Mouse (Mus musculus) midbrain, embryonic 10.5 days (tissue): ENCODE measurements around the gene Epsti1. TPM values are rescaled to one million over a fixed set of nuclear protein-coding genes. Genes with fewer than 3 reads are reported as not detected.

ENCODE experiments used
- DNase-seq: peaks from one replicate; pipeline ENCODE4 v3.0.0-alpha.2; 2017; ENCODE audit warnings: low spot score
- H3K27ac ChIP-seq: fragments of 300-500 bp; sonication (generic); replicated peaks from 2 replicates; pipeline ENCODE4 v1.5.1; 2016; ENCODE audit warnings: mild to moderate bottlenecking
- H3K27me3 ChIP-seq: fragments of 300-500 bp; sonication (generic); 2 replicates; pipeline ENCODE4 v1.6.1; 2016; ENCODE audit warnings: low read depth, mild to moderate bottlenecking; ENCODE audit not compliant: poor library complexity, severe bottlenecking
- H3K36me3 ChIP-seq: fragments of 300-500 bp; sonication (generic); 2 replicates; pipeline ENCODE4 v1.6.1; 2016; ENCODE audit warnings: mild to moderate bottlenecking, moderate library complexity
- H3K4me1 ChIP-seq: fragments of 300-500 bp; sonication (generic); 2 replicates; pipeline ENCODE4 v1.6.1; 2016
- H3K4me3 ChIP-seq: fragments of 300-500 bp; sonication (generic); 2 replicates; pipeline ENCODE4 v1.5.1; 2016; ENCODE audit warnings: mild to moderate bottlenecking, moderate library complexity
- H3K9me3 ChIP-seq: fragments of 300-500 bp; sonication (generic); replicated peaks from 2 replicates; pipeline ENCODE4 v1.6.1; 2016; ENCODE audit warnings: mild to moderate bottlenecking
- WGBS: fragments of 180-500 bp; shearing (Covaris S2); methylation state at CpG from one replicate; pipeline ENCODE4 v1.1.7; 2016; 5-methylcytosine and 5-hydroxymethylcytosine counted together
- polyA plus RNA-seq: library from polyadenylated mRNA; unstranded; fragments of >200 nt; fragmentation: Nextera tagmentation; extraction: Ambion mirVana; gene quantifications from 2 replicates; pipeline ENCODE4 v1.2.1, GENCODE M21; 2016

Gene Epsti1
- polyA plus RNA-seq, 1 experiment from 2014 or later, result not detected

- H3K27ac ChIP-seq, result no peak overlapping the region
- WGBS, result 39% methylated on average over 2 of the region's 2 CpGs
- H3K27me3 ChIP-seq, result no peaks in the 10 kb centered on the region
- H3K4me1 ChIP-seq, result no peaks in the 10 kb centered on the region
- DNase-seq, result no peak
- H3K4me3 ChIP-seq, result no peak overlapping the region
- H3K9me3 ChIP-seq, result no peaks in the 10 kb centered on the region
- no peaks in the 10 kb centered on the region for H3K36me3 ChIP-seq
These were observed 139.0 kb downstream of the Epsti1 start for GRCm38 (mm10) chr14:78043079-78043478.

- Histone ChIP-seq H3K4me1 (no peaks in the 10 kb centered on the region), H3K27me3 (no peaks in the 10 kb centered on the region), H3K4me3 (no peak overlapping the region), H3K36me3 (no peaks in the 10 kb centered on the region), H3K27ac (no peak overlapping the region), H3K9me3 (no peaks in the 10 kb centered on the region)
- no peak for DNase-seq
- WGBS, result 94% methylated on average over 3 of the region's 3 CpGs
These were observed 144.2 kb downstream of the Epsti1 start for GRCm38 (mm10) chr14:78048258-78048657.

- H3K4me1 ChIP-seq, result no peaks in the 10 kb centered on the region
- H3K27ac ChIP-seq, result no peak overlapping the region
- no peak overlapping the region for H3K4me3 ChIP-seq
- no peaks in the 10 kb centered on the region for H3K27me3 ChIP-seq
- 92% methylated on average over 4 of the region's 4 CpGs for WGBS
- DNase-seq, result no peak
- no peaks in the 10 kb centered on the region for H3K9me3 ChIP-seq
- H3K36me3 ChIP-seq, result no peaks in the 10 kb centered on the region
These were observed 144.6 kb downstream of the Epsti1 start for GRCm38 (mm10) chr14:78048674-78049073.

Other genes starting within 250 kb of the Epsti1 start
- gene Dnajc15, start 29.1 kb upstream of the Epsti1 start, polyA plus RNA-seq, result 102 and 114 TPM in 2 replicates
- not detected in 2 replicates for gene Fam216b, start 184.8 kb downstream of the Epsti1 start, polyA plus RNA-seq